Mouse (Mus musculus): ENCODE results near the gene Aqp9. TPM values are rescaled to one million over a fixed set of nuclear protein-coding genes. Genes with fewer than 3 reads are reported as not detected.

Aqp9 gene
- 0.94 and 1.5 TPM in 2 replicates for polyA plus RNA-seq (2012; rRNA removed; ENCODE audit: low replicate concordance)

GRCm38 (mm10) chr9:71168511-71168910 is at the start of gene Aqp9:
Gene Aqp9, minus strand, starts transcription at chr9:71168682.

GRCm38 (mm10) chr9:71215248-71216035 is 47.0 kb upstream of the Aqp9 start, which contains the start of gene Aldh1a2:
Gene Aldh1a2, plus strand, starts transcription at chr9:71215789.

Other genes with a start within 250 kb of the Aqp9 start
- gene Lipc, start 216.5 kb downstream of the Aqp9 start, polyA plus RNA-seq (2012; rRNA removed; ENCODE audit: low replicate concordance) = 0.59 and 0.96 TPM in 2 replicates
- gene Aldh1a2, start 47.1 kb upstream of the Aqp9 start, polyA plus RNA-seq (2012; rRNA removed; ENCODE audit: low replicate concordance) = 2.7 and 3.9 TPM in 2 replicates